Mouse (Mus musculus) heart, adult 2 months (tissue): Measurements from ENCODE around the gene Mettl16.

Experiments
- CTCF ChIP-seq: fragments of 200-600 bp; IDR thresholded peaks from 2 replicates; pipeline ENCODE4 v1.8.1; 2022; ENCODE audit warnings: antibody characterized with exemption, mild to moderate bottlenecking, moderate library complexity
- EP300 ChIP-seq: fragments of 200-500 bp; IDR thresholded peaks from 2 replicates; pipeline ENCODE4 v1.6.1; 2011; ENCODE audit warnings: low read depth, low read length, control low read depth; ENCODE audit not compliant: insufficient read depth

DNA sequence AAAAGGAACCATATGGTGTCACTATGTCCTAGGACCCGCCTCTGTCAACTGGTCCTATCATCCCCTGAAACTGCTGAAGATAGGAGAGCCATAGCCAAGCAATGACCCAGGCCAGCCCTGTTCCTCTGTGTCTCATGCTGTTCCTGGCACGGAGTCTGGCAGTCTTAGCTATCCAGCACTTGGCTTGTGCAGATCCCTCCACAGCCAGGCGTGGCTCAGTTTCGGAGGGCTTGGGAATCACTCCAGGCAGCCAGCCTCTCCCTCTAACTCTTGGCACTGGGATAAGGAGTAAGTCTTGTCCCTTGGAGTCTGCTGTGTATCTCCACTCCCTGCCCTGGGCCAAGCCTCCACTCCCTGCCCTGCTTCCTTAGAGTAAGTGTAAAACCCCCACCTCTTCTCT lies 96.0 kb downstream of the Mettl16 start:
- TF ChIP-seq EP300 (peak; percentile 89), CTCF (0 out of 2 replicates have a peak, but pooled peaks have one; percentile 3)
